Mouse (Mus musculus) lung, adult 2 months (tissue): Measurements from ENCODE around the gene Magoh.

Experiments used
- CTCF ChIP-seq: fragments of 200-500 bp; IDR thresholded peaks from 2 replicates; pipeline ENCODE4 v1.5.1; 2011; ENCODE audit warnings: mild to moderate bottlenecking, low read length, control low read depth; ENCODE audit not compliant: insufficient read depth
- POLR2A ChIP-seq: fragments of 200-500 bp; IDR thresholded peaks from 2 replicates; pipeline ENCODE4 v1.6.1; 2011; ENCODE audit warnings: low read depth, mild to moderate bottlenecking, control low read depth, low read length, borderline replicate concordance; ENCODE audit errors: extremely low read depth

DNA sequence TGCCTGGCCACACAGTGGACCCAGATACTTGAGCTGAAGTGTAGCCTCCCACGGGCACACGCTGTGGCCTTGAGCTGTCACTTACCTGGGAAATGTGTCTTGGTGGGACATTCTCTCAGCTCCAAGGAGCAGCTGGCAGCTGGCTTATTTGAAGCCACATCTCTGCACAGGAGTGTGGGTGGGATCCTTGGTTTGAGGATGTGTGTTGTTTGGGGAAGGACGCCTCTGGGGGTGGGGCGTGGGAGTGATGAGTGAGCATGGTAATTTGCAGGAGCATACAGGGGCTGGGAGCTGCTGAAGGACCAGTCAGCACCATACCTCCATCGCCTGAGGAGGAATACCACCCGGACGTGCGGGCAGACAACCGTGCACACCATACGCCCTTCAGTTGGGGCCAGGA, 49.4 kb upstream of the Magoh start:
- no peak for TF ChIP-seq POLR2A
- TF ChIP-seq CTCF: no peak
